Mouse (Mus musculus) Patski (cell line): ENCODE data around the gene Klc1. TPM values are rescaled to one million over a fixed set of nuclear protein-coding genes. Genes with fewer than 3 reads are reported as not detected.
A peak's percentile ranks its signal among the peaks of the same experiment; 100 is the strongest.

Experiments
- ATAC-seq: fragments of 100-300 bp; one replicate; pipeline ENCODE4 v1.8.0; 2021
- CTCF ChIA-PET: fragments of 350-600 bp; sonication (Branson Sonifier 250); formaldehyde crosslinking; loops from one replicate; lab custom pipeline; 2022; ENCODE audit warnings: inconsistent platforms; lab: Charles Lee
- POLR2A ChIA-PET: fragments of 350-600 bp; sonication (Branson Sonifier 250); formaldehyde crosslinking; loops from one replicate; lab custom pipeline; 2022; ENCODE audit warnings: antibody characterized with exemption, inconsistent platforms; lab: Charles Lee
- DNase-seq: peaks from one replicate; pipeline ENCODE4 v3.0.0-alpha.2; 2011; ENCODE audit warnings: low read depth, low spot score
- H3K27me3 ChIP-seq: fragments of 371-371 bp; one replicate; pipeline ENCODE4 v1.5.1; 2021
- CTCF ChIP-seq: fragments of 100-300 bp; IDR thresholded peaks from one replicate; pipeline ENCODE4 v1.5.1; 2021
- in situ Hi-C: fragments of 300-500 bp; cut with MboI; formaldehyde crosslinking; loops from 3 replicates; pipeline ENCODE4 v1.11.1; 2018; ENCODE audit warnings: low pct_unique_long_range_greater_than_20kb, mixed read lengths
- polyA plus RNA-seq: library from polyadenylated mRNA; unstranded; gene quantifications from one replicate; pipeline ENCODE4 v1.2.3, GENCODE M21; 2021

The Klc1 gene
- polyA plus RNA-seq, 1 experiment from 2014 or later = 110 TPM

- H3K27me3 ChIP-seq = no peaks in the 10 kb centered on the region
- TF ChIP-seq CTCF = no peak
- ATAC-seq = no peak
- ChIA-PET CTCF (interaction anchor here (1.7 kb wide), 1 partner anchor 12 kb away, joined by 4 read pairs; no protein-coding TSS in a partner anchor), POLR2A (no interaction called here)
- in situ Hi-C loops = no loop called here
- no peak for DNase-seq
Observed at GRCm38 (mm10) chr12:111812611-111813010, 54.0 kb downstream of the Klc1 start.

DNA sequence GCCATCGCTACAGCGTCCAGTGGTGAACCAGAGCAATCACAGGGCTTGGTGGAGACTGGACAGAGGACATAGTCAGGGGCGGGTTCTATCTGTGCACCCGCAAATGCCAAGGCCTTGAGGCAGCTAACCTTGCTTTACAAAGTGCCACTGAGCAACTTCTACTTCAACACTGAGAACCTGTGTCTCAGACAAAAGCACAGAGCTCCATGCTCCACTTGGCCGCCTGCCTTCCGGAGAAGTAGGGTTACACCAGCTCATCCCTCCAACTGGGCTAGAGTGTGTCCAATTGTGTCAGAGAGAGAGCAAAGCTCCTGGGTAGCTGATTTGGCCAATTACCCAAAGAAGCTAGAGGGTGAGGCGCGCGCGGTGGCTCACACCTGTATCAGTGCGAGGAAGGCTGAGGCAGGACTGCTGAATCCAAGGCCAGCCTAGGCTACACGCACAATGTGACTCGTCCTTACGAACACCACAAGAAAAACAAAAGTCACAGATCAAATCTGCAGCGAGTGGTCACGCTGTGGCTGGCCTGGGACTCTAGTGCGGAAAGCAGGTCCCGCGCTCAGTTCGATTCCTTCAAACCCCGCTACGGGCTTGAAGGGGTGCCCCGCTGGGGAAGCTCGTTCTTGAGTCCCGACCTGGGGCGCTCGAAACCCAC is 54.6 kb downstream of the Klc1 start:
- in situ Hi-C loops = no loop called here
- ATAC-seq = peak; percentile 1
- DNase-seq = no peak

GRCm38 (mm10) chr12:111813766-111814617 is 55.3 kb downstream of the Klc1 start, which contains the start of the genes Xrcc3 and Zfyve21:
Gene Xrcc3 (minus strand): TSS chr12:111813873.
Gene Zfyve21 (plus strand): TSS chr12:111814170.
- no peaks in the 10 kb centered on the region for H3K27me3 ChIP-seq
- POLR2A ChIA-PET = no interaction called here
- in situ Hi-C loops = no loop called here
- ATAC-seq (peak; percentile 94), DNase-seq (peak; percentile 81)
- TF ChIP-seq CTCF = no peak
- CTCF ChIA-PET = no interaction called here

More for the DNA sequence above, 54.6 kb downstream of the Klc1 start:
- ChIA-PET CTCF (interaction anchor here (1.7 kb wide), 1 partner anchor 12 kb away, joined by 4 read pairs; no protein-coding TSS in a partner anchor), POLR2A (no interaction called here)
- H3K27me3 ChIP-seq = no peaks in the 10 kb centered on the region
- TF ChIP-seq CTCF = no peak

DNA sequence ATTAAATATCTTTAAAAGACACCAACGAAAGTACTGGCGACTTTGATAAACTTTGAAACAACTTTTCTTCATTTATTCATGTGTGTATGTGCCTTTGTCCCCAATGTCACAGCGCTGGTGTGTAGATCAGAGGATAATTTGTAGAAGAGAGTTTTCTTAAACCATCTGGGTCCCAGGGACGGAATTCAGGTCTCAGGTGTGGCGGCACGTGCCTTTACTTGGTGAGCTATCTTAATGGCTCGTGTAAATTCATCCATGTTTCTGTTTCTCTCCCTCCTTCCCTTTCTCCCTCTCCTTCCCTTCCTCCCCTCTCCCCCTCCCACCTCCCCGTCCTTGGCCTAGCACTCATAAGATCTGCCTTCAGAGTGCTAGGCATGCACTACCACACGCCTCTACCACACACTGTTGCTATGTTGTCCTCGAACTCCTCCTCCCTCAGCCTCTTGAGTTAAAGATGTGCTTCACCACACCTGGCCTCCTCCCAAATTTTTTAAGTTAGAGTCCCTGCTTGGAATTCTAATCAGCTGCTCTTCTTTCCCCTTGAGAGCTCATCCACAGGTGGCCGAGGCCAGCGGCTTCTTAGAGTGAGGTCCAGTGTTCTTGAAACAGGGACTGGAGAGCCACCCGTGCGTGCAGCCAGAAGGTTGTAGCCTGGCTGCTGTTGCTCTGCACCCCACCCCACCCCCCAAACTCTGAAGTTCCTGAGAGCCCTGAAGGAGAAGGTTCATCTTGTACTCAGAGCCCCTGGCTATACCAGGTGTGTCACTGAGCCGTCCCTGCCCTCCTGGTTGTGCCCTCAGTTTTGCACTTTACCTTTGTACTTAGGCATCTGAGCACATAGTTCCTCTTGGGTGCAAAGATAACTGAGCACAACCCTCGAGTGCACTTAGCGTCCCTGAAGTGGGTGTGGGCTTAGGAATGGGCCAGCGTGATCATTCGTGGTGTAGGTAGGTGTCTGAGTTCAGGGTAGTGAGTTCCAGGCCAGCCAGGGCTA is 56.4 kb downstream of the Klc1 start:
- no peak for TF ChIP-seq CTCF
- in situ Hi-C loops = no loop called here
- ChIA-PET POLR2A (interaction anchor here (0.5 kb wide), 1 partner anchor 146 kb away, joined by 3 read pairs; no protein-coding TSS in a partner anchor), CTCF (no interaction called here)
- ATAC-seq = no peak
- no peaks in the 10 kb centered on the region for H3K27me3 ChIP-seq
- no peak for DNase-seq

GRCm38 (mm10) chr12:111816528-111816927 is 57.9 kb downstream of the Klc1 start:
- CTCF ChIA-PET = interaction anchor here (1.3 kb wide), 1 partner anchor 141 kb away, joined by 5 read pairs; no protein-coding TSS in a partner anchor

GRCm38 (mm10) chr12:111816967-111817366 is 58.3 kb downstream of the Klc1 start:
- POLR2A ChIA-PET = interaction anchor here (0.6 kb wide), 1 partner anchor 130 kb away, joined by 4 read pairs; no protein-coding TSS in a partner anchor

More at GRCm38 (mm10) chr12:111816528-111816927, 57.9 kb downstream of the Klc1 start:
- no peak for TF ChIP-seq CTCF
- no peaks in the 10 kb centered on the region for H3K27me3 ChIP-seq
- no peak for DNase-seq
- in situ Hi-C loops = no loop called here
- ATAC-seq = no peak
- POLR2A ChIA-PET = interaction anchor here (0.5 to 0.6 kb wide), 2 partner anchors 83 to 131 kb away, joined by 4 to 6 read pairs; no protein-coding TSS in a partner anchor

DNA sequence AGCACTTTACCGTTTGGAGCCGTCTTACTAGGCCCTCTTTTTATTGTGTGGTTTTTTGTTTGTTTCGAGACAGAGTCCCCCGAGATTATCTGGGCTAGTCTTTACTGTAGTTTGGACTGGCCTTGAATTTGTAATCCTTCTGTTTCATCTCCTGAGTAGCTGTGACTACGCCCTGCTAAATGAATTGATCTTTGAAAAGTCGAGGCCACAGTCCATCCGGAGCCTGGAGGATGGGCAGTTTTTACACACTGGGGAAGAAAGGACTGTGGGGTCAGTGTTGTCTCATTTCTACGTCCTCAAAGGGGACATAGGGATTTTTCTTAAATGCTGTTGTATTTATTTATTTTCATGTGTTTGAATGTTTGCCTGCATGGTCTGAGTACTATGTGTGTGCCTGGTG is 59.3 kb downstream of the Klc1 start:
- in situ Hi-C loops = no loop called here
- POLR2A ChIA-PET = no interaction called here
- CTCF ChIA-PET = no interaction called here
- H3K27me3 ChIP-seq = no peaks in the 10 kb centered on the region
- DNase-seq (no peak), ATAC-seq (no peak)
- no peak for TF ChIP-seq CTCF

More at GRCm38 (mm10) chr12:111816967-111817366, 58.3 kb downstream of the Klc1 start:
- in situ Hi-C loops = no loop called here
- DNase-seq (no peak), ATAC-seq (no peak)
- no peak for TF ChIP-seq CTCF
- no peaks in the 10 kb centered on the region for H3K27me3 ChIP-seq
- CTCF ChIA-PET = interaction anchor here (1.3 kb wide), 1 partner anchor 141 kb away, joined by 5 read pairs; no protein-coding TSS in a partner anchor

DNA sequence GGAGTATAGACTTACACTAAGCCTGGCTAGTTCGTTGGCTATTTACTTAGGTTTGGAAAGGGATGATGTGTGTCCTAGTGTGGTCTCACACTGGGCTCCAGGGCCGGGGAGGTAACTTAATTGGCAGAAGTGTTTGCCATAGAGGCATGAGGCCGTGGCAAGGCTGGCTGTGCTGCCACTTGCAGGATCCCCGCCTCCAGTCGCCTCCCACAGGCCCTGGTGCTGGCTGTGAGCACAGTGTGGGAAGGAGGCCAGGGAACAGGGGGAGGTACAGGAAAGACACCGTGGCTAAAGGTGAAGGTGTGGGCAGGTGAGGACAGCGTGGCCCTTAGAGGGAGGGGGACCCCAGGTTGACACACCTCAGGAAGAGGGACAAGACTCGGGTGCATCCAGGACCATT is 61.3 kb downstream of the Klc1 start:
- in situ Hi-C loops = no loop called here
- no peak for ATAC-seq
- no peak for DNase-seq
- no peak for TF ChIP-seq CTCF
- ChIA-PET POLR2A (no interaction called here), CTCF (no interaction called here)
- no peaks in the 10 kb centered on the region for H3K27me3 ChIP-seq

DNA sequence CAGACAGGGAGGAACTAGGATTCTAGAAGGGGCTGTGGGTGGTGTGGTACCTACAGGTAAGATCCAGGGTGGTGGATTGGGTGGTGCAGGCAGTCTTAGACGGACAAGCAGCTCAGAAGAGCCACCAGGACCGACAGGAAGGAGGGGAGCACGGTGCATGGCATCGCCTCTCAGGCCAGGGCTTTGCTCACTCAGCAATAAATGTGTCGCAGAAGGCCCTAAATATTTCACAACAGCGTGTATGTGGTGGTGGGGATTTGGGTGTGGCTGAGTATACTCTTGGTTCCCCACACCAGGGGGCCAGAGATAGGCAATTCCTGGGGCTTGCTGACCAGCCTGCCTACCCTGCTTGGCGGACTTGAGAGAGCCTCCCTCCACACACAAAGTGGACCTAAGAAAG is 62.1 kb downstream of the Klc1 start:
- TF ChIP-seq CTCF = no peak
- ATAC-seq = no peak
- ChIA-PET CTCF (no interaction called here), POLR2A (no interaction called here)
- in situ Hi-C loops = no loop called here
- no peaks in the 10 kb centered on the region for H3K27me3 ChIP-seq
- no peak for DNase-seq

DNA sequence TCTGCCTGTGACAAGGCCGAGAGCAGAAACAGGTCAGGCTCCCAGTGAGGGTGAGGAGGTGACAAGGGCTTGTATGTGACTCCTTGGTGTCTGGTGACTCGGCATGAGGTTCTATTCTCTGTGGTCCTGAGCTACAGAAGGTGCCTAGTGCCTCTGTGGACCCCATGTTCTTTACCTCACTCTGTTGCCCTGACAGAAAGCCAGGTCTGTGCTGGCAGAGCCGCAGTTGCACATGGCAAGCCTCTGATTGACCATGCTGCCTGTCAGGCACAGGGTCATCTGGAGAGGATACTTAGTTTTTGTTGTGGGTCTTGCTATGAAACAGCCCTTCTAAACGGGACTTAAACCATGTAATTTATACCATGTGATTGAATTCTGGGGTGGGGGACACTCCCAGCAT is 63.3 kb downstream of the Klc1 start:
- no peaks in the 10 kb centered on the region for H3K27me3 ChIP-seq
- no peak for TF ChIP-seq CTCF
- no peak for DNase-seq
- CTCF ChIA-PET = no interaction called here
- no peak for ATAC-seq
- in situ Hi-C loops = no loop called here
- POLR2A ChIA-PET = no interaction called here
